Mouse (Mus musculus) testis, adult 2 months (tissue): ENCODE data around the gene Telo2. TPM values are rescaled to one million over a fixed set of nuclear protein-coding genes. Genes with fewer than 3 reads are reported as not detected.
A peak's percentile ranks its signal among the peaks of the same experiment; 100 is the strongest.

ENCODE experiments used
- H3K27ac ChIP-seq: fragments of 200-500 bp; 2 replicates; pipeline ENCODE4 v1.5.1; 2012; ENCODE audit warnings: low read depth, low read length; ENCODE audit not compliant: control insufficient read depth, insufficient read depth
- H3K27me3 ChIP-seq: fragments of 200-500 bp; 2 replicates; pipeline ENCODE4 v1.6.1; 2012; ENCODE audit warnings: mild to moderate bottlenecking, low read length, moderate library complexity; ENCODE audit not compliant: control insufficient read depth, insufficient read depth
- H3K36me3 ChIP-seq: fragments of 200-500 bp; 2 replicates; pipeline ENCODE4 v1.6.1; 2012; ENCODE audit warnings: mild to moderate bottlenecking, low read length; ENCODE audit not compliant: control insufficient read depth, insufficient read depth
- H3K4me1 ChIP-seq: fragments of 200-500 bp; 2 replicates; pipeline ENCODE4 v1.6.1; 2012; ENCODE audit warnings: low read length; ENCODE audit not compliant: control insufficient read depth, insufficient read depth
- H3K4me3 ChIP-seq: fragments of 200-500 bp; 2 replicates; pipeline ENCODE4 v1.5.1; 2012; ENCODE audit warnings: low read depth, mild to moderate bottlenecking, low read length, moderate library complexity, mixed read lengths; ENCODE audit not compliant: control insufficient read depth
- CTCF ChIP-seq: fragments of 200-500 bp; IDR thresholded peaks from 2 replicates; pipeline ENCODE4 v1.5.1; 2012; ENCODE audit warnings: low read depth, mild to moderate bottlenecking, inconsistent platforms, low read length, moderate library complexity; ENCODE audit not compliant: control insufficient read depth, insufficient read depth, insufficient replicate concordance
- POLR2A ChIP-seq: fragments of 200-500 bp; IDR thresholded peaks from 2 replicates; pipeline ENCODE4 v1.6.1; 2012; ENCODE audit warnings: low read depth, mild to moderate bottlenecking, inconsistent platforms, low read length, moderate library complexity; ENCODE audit not compliant: control insufficient read depth
- polyA plus RNA-seq: library from polyadenylated mRNA; depleted of rRNA; stranded (reverse); fragments of >200 nt; gene quantifications from 2 replicates; pipeline ENCODE4 v1.2.3, GENCODE M21; 2012; rRNA removed

The Telo2 gene
- polyA plus RNA-seq, 1 experiment, result 5.4 TPM

DNA sequence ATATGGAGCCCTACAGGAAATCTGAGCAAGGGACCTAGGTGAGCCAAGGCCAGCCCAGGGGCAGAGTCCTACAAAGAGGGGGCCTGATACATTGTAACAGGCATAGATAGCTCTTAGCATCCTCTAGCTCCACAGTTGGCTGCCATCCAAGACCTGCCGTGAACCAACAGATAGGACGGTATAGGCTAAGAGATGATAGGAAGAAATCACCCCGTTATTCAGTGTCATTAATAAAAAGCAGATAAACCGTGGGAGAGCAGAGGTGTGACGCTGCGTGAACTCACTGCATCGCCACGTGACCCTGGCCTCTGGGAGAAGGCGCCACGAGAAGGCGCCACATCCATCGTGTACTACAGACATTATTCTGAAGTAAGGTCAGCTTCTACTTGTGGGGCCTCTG is 51.9 kb downstream of the Telo2 start:
- peaks cover 3% of the 10 kb centered on the region for H3K36me3 ChIP-seq
- H3K27ac ChIP-seq, result peak overlapping the region; percentile 30

DNA sequence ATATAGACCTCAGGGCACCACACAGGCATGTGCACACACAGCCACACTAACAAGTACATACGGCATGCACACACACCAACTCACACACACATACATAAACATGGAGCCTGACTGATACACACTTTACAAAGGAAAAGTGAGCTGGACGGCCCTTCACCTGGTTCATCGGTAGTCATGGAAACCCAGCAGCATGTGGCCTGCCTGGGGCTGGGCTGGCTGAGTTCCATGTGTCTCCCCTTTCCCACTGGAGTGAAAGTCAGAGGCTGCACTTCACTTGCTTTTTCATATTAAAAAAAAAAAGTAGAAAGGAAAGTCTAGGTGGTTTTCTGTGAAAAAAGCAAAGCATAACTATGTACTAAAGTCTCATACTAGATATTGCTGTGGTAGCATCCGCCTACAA is 52.5 kb downstream of the Telo2 start:
- Histone ChIP-seq H3K4me1 (peaks cover 5% of the 10 kb centered on the region), H3K4me3 (no peak overlapping the region), H3K36me3 (peaks cover 3% of the 10 kb centered on the region), H3K27me3 (no peaks in the 10 kb centered on the region), H3K27ac (no peak overlapping the region)
- TF ChIP-seq POLR2A, result no peak
- TF ChIP-seq CTCF, result no peak

More for the DNA sequence above, 51.9 kb downstream of the Telo2 start:
- peaks cover 5% of the 10 kb centered on the region for H3K4me1 ChIP-seq
- no peak overlapping the region for H3K4me3 ChIP-seq
- TF ChIP-seq CTCF (no peak), POLR2A (no peak)
- no peaks in the 10 kb centered on the region for H3K27me3 ChIP-seq

DNA sequence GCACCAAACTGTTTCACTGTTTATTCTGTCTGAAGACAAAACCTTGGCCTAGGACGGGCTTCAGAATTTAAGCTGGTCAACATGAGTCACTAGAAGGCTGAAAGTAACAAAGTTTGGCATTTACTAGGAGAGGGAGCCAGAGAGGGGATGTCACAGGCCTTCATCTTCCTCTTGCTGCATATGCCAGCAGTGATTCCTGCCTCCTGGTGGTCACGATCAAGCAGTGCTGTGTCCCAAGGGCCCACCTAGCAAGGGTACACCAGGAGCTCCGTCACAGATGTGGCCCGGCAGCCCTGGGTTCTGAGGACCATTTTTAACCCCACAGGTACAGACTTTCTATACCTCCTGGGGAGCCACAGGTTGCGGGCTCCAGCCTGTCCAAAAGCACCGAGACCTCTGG is 58.7 kb downstream of the Telo2 start:
- no peaks in the 10 kb centered on the region for H3K4me1 ChIP-seq
- H3K27me3 ChIP-seq, result no peaks in the 10 kb centered on the region
- H3K36me3 ChIP-seq, result peaks cover 1% of the 10 kb centered on the region; the same call in 1 of the 2 replicates
- TF ChIP-seq POLR2A (no peak), CTCF (no peak; the same call in 1 of the 2 replicates)
- H3K27ac ChIP-seq, result no peak overlapping the region
- H3K4me3 ChIP-seq, result no peak overlapping the region

DNA sequence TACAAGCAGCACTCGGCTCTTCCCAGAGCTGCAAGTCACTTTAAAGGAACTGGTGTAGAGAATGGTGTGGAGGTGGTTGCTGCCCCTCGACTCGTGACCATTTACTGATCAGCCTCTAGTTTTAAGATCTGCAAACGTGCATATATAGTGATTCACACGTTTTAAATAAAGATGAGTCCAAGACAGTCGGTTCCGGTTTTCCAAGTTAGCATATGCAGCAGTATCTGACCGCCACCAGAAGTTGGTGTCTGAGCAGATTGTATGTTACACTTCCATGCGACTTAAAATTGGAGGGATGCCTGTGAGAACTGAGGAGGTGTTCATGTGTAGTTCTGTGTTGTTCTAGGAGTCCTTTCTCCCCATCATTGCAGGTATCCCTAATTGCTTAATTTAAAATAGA is 62.5 kb downstream of the Telo2 start:
- H3K4me1 ChIP-seq, result no peaks in the 10 kb centered on the region
- H3K27ac ChIP-seq, result no peak overlapping the region
- H3K27me3 ChIP-seq, result no peaks in the 10 kb centered on the region
- H3K36me3 ChIP-seq, result peaks cover 4% of the 10 kb centered on the region
- no peak overlapping the region for H3K4me3 ChIP-seq
- TF ChIP-seq POLR2A (no peak), CTCF (no peak)

Other genes starting within 250 kb of the Telo2 start
- gene Igfals, start 250.0 kb downstream of the Telo2 start, polyA plus RNA-seq, result 4.0 and 4.2 TPM in 2 replicates
- gene Nubp2, start 229.6 kb downstream of the Telo2 start, polyA plus RNA-seq, result 125 and 131 TPM in 2 replicates
- 161 and 177 TPM in 2 replicates for gene Spsb3, start 229.3 kb downstream of the Telo2 start, polyA plus RNA-seq
- gene Eme2, start 220.9 kb downstream of the Telo2 start, polyA plus RNA-seq, result 28.0 and 31.2 TPM in 2 replicates
- 45.9 and 56.7 TPM in 2 replicates for gene Mrps34, start 220.9 kb downstream of the Telo2 start, polyA plus RNA-seq
- 9.3 and 15.5 TPM in 2 replicates for gene Nme3, start 219.5 kb downstream of the Telo2 start, polyA plus RNA-seq
- 60.2 and 62.6 TPM in 2 replicates for gene Mapk8ip3, start 179.0 kb downstream of the Telo2 start, polyA plus RNA-seq
- 5.4 and 6.5 TPM in 2 replicates for gene Jpt2, start 155.3 kb downstream of the Telo2 start, polyA plus RNA-seq
- gene Cramp1l, start 100.2 kb downstream of the Telo2 start, polyA plus RNA-seq, result 26.5 and 27.6 TPM in 2 replicates
- 130 and 146 TPM in 2 replicates for gene Ift140, start 99.9 kb downstream of the Telo2 start, polyA plus RNA-seq
- gene Tmem204, start 32.4 kb downstream of the Telo2 start, polyA plus RNA-seq, result 4.1 and 5.2 TPM in 2 replicates
- 0.23 and 0.40 TPM in 2 replicates for gene Ptx4, start 4.8 kb upstream of the Telo2 start, polyA plus RNA-seq
- gene Clcn7, start 17.4 kb upstream of the Telo2 start, polyA plus RNA-seq, result 14.1 and 14.8 TPM in 2 replicates
- gene Ccdc154, start 46.5 kb upstream of the Telo2 start, polyA plus RNA-seq, result 22.6 and 23.5 TPM in 2 replicates
- gene Gm38655, start 59.5 kb upstream of the Telo2 start, polyA plus RNA-seq, result 0.36 and 0.83 TPM in 2 replicates
- 4.6 and 5.0 TPM in 2 replicates for gene BC003965, start 68.6 kb upstream of the Telo2 start, polyA plus RNA-seq
- gene Unkl, start 72.4 kb upstream of the Telo2 start, polyA plus RNA-seq, result 11.2 and 11.7 TPM in 2 replicates
- 20.2 and 24.5 TPM in 2 replicates for gene Gnptg, start 124.2 kb upstream of the Telo2 start, polyA plus RNA-seq
- gene Tsr3, start 124.2 kb upstream of the Telo2 start, polyA plus RNA-seq, result 17.5 and 18.1 TPM in 2 replicates
- 2.9 and 3.8 TPM in 2 replicates for gene Baiap3, start 140.4 kb upstream of the Telo2 start, polyA plus RNA-seq
- 226 and 232 TPM in 2 replicates for gene Ube2i, start 158.7 kb upstream of the Telo2 start, polyA plus RNA-seq
- 0.11 TPM in 1 of 2 replicates, not detected in the other for gene Prss34, start 182.4 kb upstream of the Telo2 start, polyA plus RNA-seq
- not detected in 2 replicates for gene Prss28, start 192.7 kb upstream of the Telo2 start, polyA plus RNA-seq
- not detected in 2 replicates for gene Prss29, start 202.7 kb upstream of the Telo2 start, polyA plus RNA-seq
- gene Tpsab1, start 229.6 kb upstream of the Telo2 start, polyA plus RNA-seq, result 0.20 and 0.26 TPM in 2 replicates